Mouse (Mus musculus) CH12.LX (cell line): ENCODE measurements around the gene Thy1. TPM values are rescaled to one million over a fixed set of nuclear protein-coding genes. Genes with fewer than 3 reads are reported as not detected.

ENCODE experiments used
- DNase-seq: peaks from one replicate; pipeline ENCODE4 v3.0.0-alpha.2; 2013; ENCODE audit errors: extremely low read depth
- H3K27ac ChIP-seq: 2 replicates; pipeline ENCODE4 v1.5.1; 2012; ENCODE audit warnings: low read depth, mild to moderate bottlenecking, control low read depth, moderate library complexity; ENCODE audit not compliant: insufficient read depth
- H3K27me3 ChIP-seq: replicated peaks from 2 replicates; pipeline ENCODE3; 2012; ENCODE audit warnings: inconsistent platforms
- H3K36me3 ChIP-seq, 2 experiments: replicated peaks in 1 of 2; 2 replicates each; pipeline versions ENCODE3 to v1.6.1; 2012; ENCODE audit warnings: inconsistent platforms in 1 of 2, low read length in 1 of 2, mild to moderate bottlenecking in 1 of 2, mixed read lengths in 1 of 2, moderate library complexity in 1 of 2; ENCODE audit not compliant: control insufficient read depth in 1 of 2, insufficient read depth in 1 of 2
- H3K4me1 ChIP-seq, 2 experiments: 2 replicates each; pipeline ENCODE4 v1.6.1; 2012; ENCODE audit warnings: inconsistent platforms in 1 of 2, moderate library complexity in 1 of 2; ENCODE audit not compliant: insufficient read depth in 2 of 2, control insufficient read depth in 1 of 2
- H3K4me2 ChIP-seq: 2 replicates; pipeline ENCODE4 v1.6.1; 2012; ENCODE audit warnings: low read depth, mild to moderate bottlenecking, control low read depth; ENCODE audit not compliant: poor library complexity, insufficient read depth, severe bottlenecking
- H3K4me3 ChIP-seq, 3 experiments: fragments of 150-350 bp in 1 of 3; sonication (generic) in 1 of 3; replicated peaks in 1 of 3; 2 replicates each; pipeline versions ENCODE3 to v1.5.1; 2011 to 2012; ENCODE audit warnings: low read depth in 2 of 3, low read length in 2 of 3, mild to moderate bottlenecking in 2 of 3, moderate library complexity in 2 of 3, control low read depth in 1 of 3, improper control_type of control experiment in 1 of 3, inconsistent platforms in 1 of 3, mixed read lengths in 1 of 3; ENCODE audit not compliant: poor library complexity in 1 of 3
- H3K79me2 ChIP-seq: replicated peaks from 2 replicates; pipeline ENCODE4 v1.6.1; 2012; ENCODE audit warnings: mild to moderate bottlenecking, moderate library complexity; ENCODE audit not compliant: control insufficient read depth, poor library complexity, insufficient read depth, severe bottlenecking; ENCODE audit errors: extremely low read depth
- H3K9ac ChIP-seq: 2 replicates; pipeline ENCODE4 v1.6.1; 2012; ENCODE audit warnings: low read depth, mild to moderate bottlenecking, control low read depth, moderate library complexity; ENCODE audit not compliant: insufficient read depth
- H3K9me3 ChIP-seq: replicated peaks from 2 replicates; pipeline ENCODE3; 2012; ENCODE audit warnings: low read length, inconsistent platforms, mixed read lengths
- CHD1 ChIP-seq: IDR thresholded peaks from 2 replicates; pipeline ENCODE4 v1.6.1; 2012; ENCODE audit warnings: low read depth, low read length, improper control_type of control experiment, inconsistent platforms
- CHD2 ChIP-seq: IDR thresholded peaks from 2 replicates; pipeline ENCODE4 v1.6.1; 2011; ENCODE audit warnings: low read length, improper control_type of control experiment
- CTCF ChIP-seq, 2 experiments: IDR thresholded peaks in 1 of 2; conservative IDR thresholded peaks in 1 of 2; 2 replicates each; pipeline ENCODE4 v1.5.1; 2011 to 2012; ENCODE audit warnings: low read depth in 2 of 2, low read length in 2 of 2, improper control_type of control experiment in 1 of 2, inconsistent platforms in 1 of 2, mild to moderate bottlenecking in 1 of 2, moderate library complexity in 1 of 2
- E2F4 ChIP-seq: IDR thresholded peaks from 2 replicates; pipeline ENCODE4 v1.6.1; 2011; ENCODE audit warnings: low read depth, low read length, improper control_type of control experiment; ENCODE audit not compliant: insufficient replicate concordance
- EP300 ChIP-seq: IDR thresholded peaks from 2 replicates; pipeline ENCODE4 v1.6.1; 2011; ENCODE audit warnings: low read length, improper control_type of control experiment
- ETS1 ChIP-seq: conservative IDR thresholded peaks from 2 replicates; pipeline ENCODE4 v1.6.1; 2012; ENCODE audit warnings: low read depth, mild to moderate bottlenecking, inconsistent platforms, low read length, improper control_type of control experiment, moderate library complexity
- GABPA ChIP-seq: IDR thresholded peaks from 2 replicates; pipeline ENCODE4 v1.6.1; 2012; ENCODE audit warnings: low read depth, low read length, improper control_type of control experiment, inconsistent platforms; ENCODE audit not compliant: insufficient replicate concordance
- IRF4 ChIP-seq: IDR thresholded peaks from 2 replicates; pipeline ENCODE4 v1.6.1; 2014; ENCODE audit warnings: low read depth, mild to moderate bottlenecking, inconsistent platforms, low read length, improper control_type of control experiment
- JUN ChIP-seq: IDR thresholded peaks from 2 replicates; pipeline ENCODE4 v1.6.1; 2011; ENCODE audit warnings: low read depth, mild to moderate bottlenecking, low read length, improper control_type of control experiment, moderate library complexity; ENCODE audit not compliant: insufficient read depth
- JUND ChIP-seq: conservative IDR thresholded peaks from 2 replicates; pipeline ENCODE4 v1.6.1; 2011; ENCODE audit warnings: low read depth, low read length, improper control_type of control experiment
- MAFK ChIP-seq: IDR thresholded peaks from 2 replicates; pipeline ENCODE4 v1.6.1; 2011; ENCODE audit warnings: low read length, improper control_type of control experiment; ENCODE audit not compliant: insufficient replicate concordance
- MAX ChIP-seq: IDR thresholded peaks from 2 replicates; pipeline ENCODE4 v1.6.1; 2011; ENCODE audit warnings: low read length, improper control_type of control experiment
- MAZ ChIP-seq: IDR thresholded peaks from 2 replicates; pipeline ENCODE4 v1.6.1; 2012; ENCODE audit warnings: low read depth, mild to moderate bottlenecking, inconsistent platforms, low read length, improper control_type of control experiment, moderate library complexity
- MEF2A ChIP-seq: IDR thresholded peaks from 2 replicates; pipeline ENCODE4 v1.6.1; 2014; ENCODE audit warnings: low read depth, mild to moderate bottlenecking, inconsistent platforms, low read length, improper control_type of control experiment, borderline replicate concordance
- MXI1 ChIP-seq: IDR thresholded peaks from 2 replicates; pipeline ENCODE4 v1.6.1; 2011; ENCODE audit warnings: mild to moderate bottlenecking, low read depth, low read length, improper control_type of control experiment
- MYC ChIP-seq: IDR thresholded peaks from 2 replicates; pipeline ENCODE4 v1.6.1; 2011; ENCODE audit warnings: low read depth, mild to moderate bottlenecking, improper control_type of control experiment, low read length
- NELFE ChIP-seq: IDR thresholded peaks from 2 replicates; pipeline ENCODE4 v1.6.1; 2011; ENCODE audit warnings: low read depth, low read length, improper control_type of control experiment
- NRF1 ChIP-seq: IDR thresholded peaks from 2 replicates; pipeline ENCODE4 v1.6.1; 2014; ENCODE audit warnings: low read depth, mild to moderate bottlenecking, inconsistent platforms, low read length, improper control_type of control experiment, moderate library complexity
- PAX5 ChIP-seq: IDR thresholded peaks from 2 replicates; pipeline ENCODE4 v1.6.1; 2012; ENCODE audit warnings: low read length, inconsistent platforms, mixed read lengths
- POLR2A ChIP-seq: IDR thresholded peaks from 2 replicates; pipeline ENCODE4 v1.6.1; 2011; ENCODE audit warnings: low read depth, mild to moderate bottlenecking, improper control_type of control experiment, low read length
- RAD21 ChIP-seq: IDR thresholded peaks from 2 replicates; pipeline ENCODE4 v1.6.1; 2011; ENCODE audit warnings: low read depth, mild to moderate bottlenecking, low read length, improper control_type of control experiment, moderate library complexity
- UBTF ChIP-seq: IDR thresholded peaks from 2 replicates; pipeline ENCODE4 v1.6.1; 2012; ENCODE audit warnings: low read depth, mild to moderate bottlenecking, inconsistent platforms, low read length, improper control_type of control experiment, moderate library complexity
- USF1 ChIP-seq: IDR thresholded peaks from 2 replicates; pipeline ENCODE4 v1.6.1; 2014; ENCODE audit warnings: low read depth, mild to moderate bottlenecking, inconsistent platforms, low read length, improper control_type of control experiment
- ZC3H11A ChIP-seq: IDR thresholded peaks from 2 replicates; pipeline ENCODE4 v1.6.1; 2012; ENCODE audit warnings: low read depth, mild to moderate bottlenecking, inconsistent platforms, low read length, improper control_type of control experiment
- ZKSCAN1 ChIP-seq: IDR thresholded peaks from 2 replicates; pipeline ENCODE4 v1.6.1; 2012; ENCODE audit warnings: low read depth, inconsistent platforms, low read length, improper control_type of control experiment, borderline replicate concordance
- dilution Hi-C: fragments of 300-500 bp; cut with MboI; formaldehyde crosslinking; loops from 2 replicates; pipeline ENCODE4 v1.14.3; 2020; ENCODE audit warnings: low sequenced_read_pairs; ENCODE audit not compliant: extremely low pct_unique_long_range_greater_than_20kb, extremely low pct_ligation_motif_present
- in situ Hi-C: fragments of 300-500 bp; cut with MboI; formaldehyde crosslinking; loops from 3 replicates; pipeline ENCODE4 v1.14.3; 2019; ENCODE audit warnings: low sequenced_read_pairs, low pct_ligation_motif_present, low pct_unique_long_range_greater_than_20kb, mixed read lengths
- polyA plus RNA-seq: library from polyadenylated mRNA; unstranded; fragments of >175 nt; gene quantifications from 2 replicates; pipeline ENCODE4 v1.2.1, GENCODE M21; 2012; ENCODE audit warnings: low read depth; ENCODE audit not compliant: insufficient read length
- total RNA-seq, 2 experiments: library from RNA; depleted of rRNA; stranded (reverse); fragments of 300-350 nt in 1 of 2; fragments of >200 nt in 1 of 2; gene quantifications; 2 replicates each; pipeline ENCODE4 v1.2.3; 2012 to 2014

The Thy1 gene
- total and polyA plus RNA-seq, 3 experiments = not detected

GRCm38 (mm10) chr9:44005305-44005704 is 37.9 kb upstream of the Thy1 start:
- Histone ChIP-seq H3K4me3 (no peak overlapping the region), H3K4me1 (0 out of 4 replicates have a peak, but pooled peaks cover 0 to 4% of the 10 kb centered on the region in 2 experiments), H3K79me2 (no peaks in the 10 kb centered on the region), H3K4me2 (no peak overlapping the region; the same call in 1 of the 2 replicates), H3K27ac (no peak overlapping the region), H3K9me3 (peaks cover 3% of the 10 kb centered on the region), H3K36me3 (no peaks in the 10 kb centered on the region), H3K9ac (no peak overlapping the region), H3K27me3 (peaks cover 41% of the 10 kb centered on the region)
- no peak for TF ChIP-seq POLR2A
- TF ChIP-seq USF1 = no peak
- no peak for TF ChIP-seq E2F4
- TF ChIP-seq UBTF = no peak
- TF ChIP-seq RAD21 = no peak
- TF ChIP-seq ZKSCAN1 = no peak
- no peak for TF ChIP-seq CTCF (conservative IDR thresholded peaks at IDR 0.05 in 1 of 2, IDR thresholded peaks at IDR 0.05 in 1 of 2; ENCODE audit: low read depth in 2 of 2, low read length in 2 of 2)
- TF ChIP-seq IRF4 = no peak
- TF ChIP-seq NRF1 = no peak
- TF ChIP-seq CHD1 = no peak
- TF ChIP-seq MAFK = no peak
- no peak for TF ChIP-seq MAX
- no peak for TF ChIP-seq MEF2A
- TF ChIP-seq CHD2 = no peak
- no peak for TF ChIP-seq ZC3H11A
- in situ Hi-C loops = no loop called here
- no peak for DNase-seq
- dilution Hi-C loops = no loop called here

GRCm38 (mm10) chr9:44007323-44007722 is 35.9 kb upstream of the Thy1 start:
- no peak overlapping the region for H3K9ac ChIP-seq
- H3K36me3 ChIP-seq = no peaks in the 10 kb centered on the region
- no peaks in the 10 kb centered on the region for H3K79me2 ChIP-seq
- no peak for DNase-seq
- no peak overlapping the region for H3K4me3 ChIP-seq
- no peak overlapping the region for H3K4me2 ChIP-seq
- dilution Hi-C loops (no loop called here), in situ Hi-C loops (no loop called here)
- peaks cover 3% of the 10 kb centered on the region for H3K9me3 ChIP-seq
- H3K4me1 ChIP-seq = peaks cover 0 to 16% of the 10 kb centered on the region in 2 experiments; a peak in 2 of 4 replicates
- H3K27me3 ChIP-seq = peaks cover 38% of the 10 kb centered on the region
- no peak for TF ChIP-seq RAD21
- TF ChIP-seq ZC3H11A = no peak
- no peak overlapping the region for H3K27ac ChIP-seq

- H3K4me3 ChIP-seq = no peak overlapping the region
- H3K4me2 ChIP-seq = no peak overlapping the region
- H3K9ac ChIP-seq = no peak overlapping the region
- no peaks in the 10 kb centered on the region for H3K36me3 ChIP-seq
- no peak overlapping the region for H3K27ac ChIP-seq
- in situ Hi-C loops (no loop called here), dilution Hi-C loops (no loop called here)
- DNase-seq = no peak
- no peaks in the 10 kb centered on the region for H3K79me2 ChIP-seq
- peaks cover 3% of the 10 kb centered on the region for H3K9me3 ChIP-seq
- peaks cover 0 to 23% of the 10 kb centered on the region in 2 experiments; a peak in 2 of 4 replicates for H3K4me1 ChIP-seq
- peaks cover 42% of the 10 kb centered on the region for H3K27me3 ChIP-seq
- TF ChIP-seq UBTF (no peak), EP300 (no peak), MAX (no peak), ETS1 (no peak), ZC3H11A (no peak), GABPA (no peak), JUND (no peak), MYC (no peak), IRF4 (no peak), MXI1 (no peak), NELFE (no peak), MAFK (no peak), CTCF (conservative IDR thresholded peaks at IDR 0.05 in 1 of 2, IDR thresholded peaks at IDR 0.05 in 1 of 2; ENCODE audit: low read depth in 2 of 2, low read length in 2 of 2) (no peak), PAX5 (no peak), CHD2 (no peak), JUN (no peak), MEF2A (no peak), MAZ (no peak)
These were observed 35.2 kb upstream of the Thy1 start for GRCm38 (mm10) chr9:44007991-44008390.
